8 mouse cellular contexts compared by ENCODE assay signal in genomic region chr6:52987391-52987790, GRCm38 (mm10).
DNase-seq lines count a peak whose midpoint lies in the region.

No protein-coding gene starts in this region.

- intact Hi-C loops in heart, postnatal 25 days (cut with DNase I): loop anchor here (1.0 kb wide), 1 partner anchor 61 kb away; no protein-coding TSS in a partner anchor

- peak; percentile 84 for DNase-seq in heart, adult 11 months
- DNase-seq in heart, postnatal 25 days (ENCODE audit: low spot score): no peak
- DNase-seq in ovary, postnatal 14 days (ENCODE audit: low spot score): peak; percentile 30
- no peak for DNase-seq in ovary, adult 18-20 months (ENCODE audit: low spot score)
- peak; percentile 17 for DNase-seq in c-Kit-positive CD71-positive TER-119-negative erythroid progenitor cells, embryonic 14.5 days (ENCODE audit: low read depth)
- DNase-seq in layer of hippocampus, postnatal 10 days (ENCODE audit: low spot score in 2 of 2): peak; percentile 36 to 55
- peak; percentile 56 for DNase-seq in thymus, postnatal 0 days (ENCODE audit: low spot score)
- DNase-seq in ovary, postnatal 10 days (ENCODE audit: low spot score): no peak

Comparison
In these comparisons a context has a peak if more than half of its experiments do, and no peak if none do; other contexts are left out.
1. DNase-seq: peak in heart, adult 11 months (single experiment), ovary, postnatal 14 days (single experiment), c-Kit-positive CD71-positive TER-119-negative erythroid progenitor cells, embryonic 14.5 days (single experiment), layer of hippocampus, postnatal 10 days (2 of 2) and thymus, postnatal 0 days (single experiment); none in heart, postnatal 25 days (single experiment), ovary, adult 18-20 months (single experiment) and ovary, postnatal 10 days (single experiment).